Mouse (Mus musculus): ENCODE data around the gene Sntg2. TPM values are rescaled to one million over a fixed set of nuclear protein-coding genes. Genes with fewer than 3 reads are reported as not detected.

Gene Sntg2
- polyA plus RNA-seq, 1 experiment from 2014 or later = 0.74 TPM

GRCm38 (mm10) chr12:30202763-30203162 is 170.4 kb downstream of the Sntg2 start:
- whole genome bisulfite sequencing = 85% methylated on average over 1 of the region's 1 CpGs
- ATAC-seq (ENCODE audit: low FRiP score) (no peak), DNase-seq (ENCODE audit: low spot score, missing footprints) (no peak)
- Histone ChIP-seq H3K4me1 (ENCODE audit: control insufficient read depth, insufficient read depth, low read length) (no peaks in the 10 kb centered on the region), H3K9ac (ENCODE audit: low read length) (no peak overlapping the region), H3K4me2 (no peak overlapping the region), H3K36me3 (ENCODE audit: control insufficient read depth, insufficient read depth, low read length) (no peaks in the 10 kb centered on the region), H3K27ac (ENCODE audit: low read depth, low read length) (no peak overlapping the region), H3K4me3 (ENCODE audit: low read depth, low read length) (no peak overlapping the region), H3K9me3 (ENCODE audit: control insufficient read depth, low read length) (no peaks in the 10 kb centered on the region), H3K27me3 (ENCODE audit: control insufficient read depth, insufficient read depth, low read length) (no peaks in the 10 kb centered on the region; the same call in 1 of the 2 replicates)

- no peaks in the 10 kb centered on the region for H3K36me3 ChIP-seq (ENCODE audit: control insufficient read depth, insufficient read depth, low read length)
- ATAC-seq (ENCODE audit: low FRiP score) = no peak
- no peaks in the 10 kb centered on the region; the same call in 1 of the 2 replicates for H3K27me3 ChIP-seq (ENCODE audit: control insufficient read depth, insufficient read depth, low read length)
- no peak overlapping the region for H3K9ac ChIP-seq (ENCODE audit: low read length)
- no peak overlapping the region for H3K4me3 ChIP-seq (ENCODE audit: low read depth, low read length)
- no peaks in the 10 kb centered on the region for H3K9me3 ChIP-seq (ENCODE audit: control insufficient read depth, low read length)
- no peak for DNase-seq (ENCODE audit: low spot score, missing footprints)
- H3K4me2 ChIP-seq = no peak overlapping the region
- 82% methylated on average over 5 of the region's 5 CpGs for WGBS
- H3K4me1 ChIP-seq (ENCODE audit: control insufficient read depth, insufficient read depth, low read length) = no peaks in the 10 kb centered on the region
- no peak overlapping the region for H3K27ac ChIP-seq (ENCODE audit: low read depth, low read length)
Observed at GRCm38 (mm10) chr12:30201031-30201430, 172.1 kb downstream of the Sntg2 start.

DNA sequence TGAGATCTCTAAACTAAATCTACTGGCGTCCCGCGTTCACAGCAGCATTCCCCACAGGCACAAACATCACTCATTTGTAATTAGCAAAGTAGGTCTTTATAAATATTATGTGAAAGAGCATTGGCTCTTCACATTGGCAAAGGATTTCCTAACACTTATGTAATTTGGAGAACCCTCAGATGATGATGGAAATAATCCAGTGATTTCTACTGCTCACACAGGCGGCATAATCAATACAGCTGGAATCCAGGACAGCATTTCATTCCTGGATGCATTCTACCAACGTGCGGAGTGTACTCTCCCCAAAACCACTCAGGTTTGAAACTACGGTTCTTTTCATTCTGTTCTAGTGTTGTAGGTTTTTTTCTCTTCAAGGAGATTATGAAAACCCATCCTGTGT is 172.6 kb downstream of the Sntg2 start:
- Histone ChIP-seq H3K9ac (ENCODE audit: low read length) (no peak overlapping the region), H3K27ac (ENCODE audit: low read depth, low read length) (no peak overlapping the region), H3K36me3 (ENCODE audit: control insufficient read depth, insufficient read depth, low read length) (no peaks in the 10 kb centered on the region), H3K4me3 (ENCODE audit: low read depth, low read length) (no peak overlapping the region), H3K4me1 (ENCODE audit: control insufficient read depth, insufficient read depth, low read length) (no peaks in the 10 kb centered on the region), H3K9me3 (ENCODE audit: control insufficient read depth, low read length) (no peaks in the 10 kb centered on the region), H3K4me2 (no peak overlapping the region), H3K27me3 (ENCODE audit: control insufficient read depth, insufficient read depth, low read length) (no peaks in the 10 kb centered on the region; the same call in 1 of the 2 replicates)
- no peak for ATAC-seq (ENCODE audit: low FRiP score)
- 87% methylated on average over 7 of the region's 7 CpGs for WGBS
- no peak for DNase-seq (ENCODE audit: low spot score, missing footprints)

GRCm38 (mm10) chr12:30199735-30200134 is 173.4 kb downstream of the Sntg2 start:
- Histone ChIP-seq H3K4me3 (ENCODE audit: low read depth, low read length) (no peak overlapping the region), H3K9ac (ENCODE audit: low read length) (no peak overlapping the region), H3K4me1 (ENCODE audit: control insufficient read depth, insufficient read depth, low read length) (no peaks in the 10 kb centered on the region), H3K27ac (ENCODE audit: low read depth, low read length) (no peak overlapping the region), H3K27me3 (ENCODE audit: control insufficient read depth, insufficient read depth, low read length) (no peaks in the 10 kb centered on the region; the same call in 1 of the 2 replicates), H3K4me2 (no peak overlapping the region), H3K9me3 (ENCODE audit: control insufficient read depth, low read length) (no peaks in the 10 kb centered on the region), H3K36me3 (ENCODE audit: control insufficient read depth, insufficient read depth, low read length) (no peaks in the 10 kb centered on the region)
- ATAC-seq (ENCODE audit: low FRiP score) = no peak
- WGBS = 27% methylated on average over 2 of the region's 2 CpGs
- peak; percentile 87 for DNase-seq (ENCODE audit: low spot score, missing footprints)

- H3K9ac ChIP-seq (ENCODE audit: low read length) = no peak overlapping the region
- H3K27me3 ChIP-seq (ENCODE audit: control insufficient read depth, insufficient read depth, low read length) = no peaks in the 10 kb centered on the region; the same call in 1 of the 2 replicates
- H3K4me1 ChIP-seq (ENCODE audit: control insufficient read depth, insufficient read depth, low read length) = no peaks in the 10 kb centered on the region
- H3K27ac ChIP-seq (ENCODE audit: low read depth, low read length) = no peak overlapping the region
- ATAC-seq (ENCODE audit: low FRiP score) (no peak), DNase-seq (ENCODE audit: low spot score, missing footprints) (no peak)
- no peaks in the 10 kb centered on the region for H3K9me3 ChIP-seq (ENCODE audit: control insufficient read depth, low read length)
- H3K4me2 ChIP-seq = no peak overlapping the region
- H3K36me3 ChIP-seq (ENCODE audit: control insufficient read depth, insufficient read depth, low read length) = no peaks in the 10 kb centered on the region
- 82% methylated on average over 1 of the region's 1 CpGs for WGBS
- no peak overlapping the region for H3K4me3 ChIP-seq (ENCODE audit: low read depth, low read length)
Observed at GRCm38 (mm10) chr12:30198250-30198649, 174.9 kb downstream of the Sntg2 start.

DNA sequence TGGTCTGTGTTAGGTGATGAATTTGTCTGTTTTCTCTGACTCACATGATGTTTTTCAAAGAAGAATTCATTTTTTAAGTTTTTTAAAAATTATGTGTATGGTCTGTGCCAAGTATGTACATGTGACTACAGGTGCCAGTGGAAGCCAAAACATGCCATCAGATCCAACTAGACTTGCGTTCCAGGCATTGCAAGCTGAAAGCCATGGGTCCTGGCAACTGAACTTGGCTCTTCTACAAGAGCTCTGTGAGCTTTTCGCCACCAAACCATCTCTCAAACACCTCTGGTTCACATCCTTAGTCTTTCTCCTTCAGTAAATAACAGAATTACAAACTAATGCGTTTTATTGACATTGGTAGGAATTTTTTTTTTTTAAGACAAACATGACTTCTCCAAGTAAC is 191.5 kb downstream of the Sntg2 start:
- no peak for ATAC-seq (ENCODE audit: low FRiP score)

GRCm38 (mm10) chr12:30179623-30180022 is 193.6 kb downstream of the Sntg2 start:
- no peak for DNase-seq (ENCODE audit: low spot score, missing footprints)
- no peak for ATAC-seq (ENCODE audit: low FRiP score)
- no peak overlapping the region for H3K27ac ChIP-seq (ENCODE audit: low read depth, low read length)
- no peaks in the 10 kb centered on the region for H3K4me1 ChIP-seq (ENCODE audit: control insufficient read depth, insufficient read depth, low read length)
- H3K4me3 ChIP-seq (ENCODE audit: low read depth, low read length) = no peak overlapping the region
- H3K27me3 ChIP-seq (ENCODE audit: control insufficient read depth, insufficient read depth, low read length) = no peaks in the 10 kb centered on the region
- H3K9me3 ChIP-seq (ENCODE audit: control insufficient read depth, low read length) = no peaks in the 10 kb centered on the region
- 78% methylated on average over 1 of the region's 1 CpGs for WGBS
- H3K9ac ChIP-seq (ENCODE audit: low read length) = no peak overlapping the region
- no peaks in the 10 kb centered on the region for H3K36me3 ChIP-seq (ENCODE audit: control insufficient read depth, insufficient read depth, low read length)
- H3K4me2 ChIP-seq = no peak overlapping the region

More for the DNA sequence above, 191.5 kb downstream of the Sntg2 start:
- WGBS = 93% methylated on average over 3 of the region's 3 CpGs
- Histone ChIP-seq H3K27ac (ENCODE audit: low read depth, low read length) (no peak overlapping the region), H3K4me2 (no peak overlapping the region), H3K9me3 (ENCODE audit: control insufficient read depth, low read length) (no peaks in the 10 kb centered on the region), H3K27me3 (ENCODE audit: control insufficient read depth, insufficient read depth, low read length) (no peaks in the 10 kb centered on the region), H3K9ac (ENCODE audit: low read length) (no peak overlapping the region), H3K4me3 (ENCODE audit: low read depth, low read length) (no peak overlapping the region), H3K36me3 (ENCODE audit: control insufficient read depth, insufficient read depth, low read length) (no peaks in the 10 kb centered on the region), H3K4me1 (ENCODE audit: control insufficient read depth, insufficient read depth, low read length) (no peaks in the 10 kb centered on the region)
- no peak for DNase-seq (ENCODE audit: low spot score, missing footprints)

DNA sequence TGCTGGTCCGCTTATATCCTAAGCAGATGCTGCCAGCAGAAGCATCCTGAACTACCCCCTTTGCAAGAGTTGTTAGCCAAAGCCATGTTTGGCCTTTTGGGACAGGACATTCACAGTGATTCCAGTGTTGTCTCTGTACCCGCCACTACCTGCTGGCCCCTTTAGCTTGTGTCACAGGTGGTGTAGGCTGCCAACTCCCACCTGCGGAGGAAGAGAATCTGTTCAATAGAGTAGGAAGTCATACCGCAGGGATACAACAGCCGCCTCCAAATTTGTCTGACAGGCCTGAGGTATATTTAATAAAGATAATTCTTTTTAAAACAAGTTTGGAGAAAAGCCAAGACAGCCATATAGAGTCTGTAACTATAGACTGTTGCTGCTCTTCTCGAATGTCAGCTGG is 195.2 kb downstream of the Sntg2 start:
- Histone ChIP-seq H3K36me3 (ENCODE audit: control insufficient read depth, insufficient read depth, low read length) (no peaks in the 10 kb centered on the region), H3K9ac (ENCODE audit: low read length) (no peak overlapping the region), H3K4me2 (no peak overlapping the region), H3K4me1 (ENCODE audit: control insufficient read depth, insufficient read depth, low read length) (no peaks in the 10 kb centered on the region), H3K27me3 (ENCODE audit: control insufficient read depth, insufficient read depth, low read length) (no peaks in the 10 kb centered on the region), H3K4me3 (ENCODE audit: low read depth, low read length) (no peak overlapping the region), H3K9me3 (ENCODE audit: control insufficient read depth, low read length) (no peaks in the 10 kb centered on the region), H3K27ac (ENCODE audit: low read depth, low read length) (no peak overlapping the region)
- DNase-seq (ENCODE audit: low spot score, missing footprints) = no peak
- no peak for ATAC-seq (ENCODE audit: low FRiP score)
- WGBS = 90% methylated on average over 6 of the region's 6 CpGs

GRCm38 (mm10) chr12:30177529-30177928 is 195.6 kb downstream of the Sntg2 start:
- Histone ChIP-seq H3K27me3 (ENCODE audit: control insufficient read depth, insufficient read depth, low read length) (no peaks in the 10 kb centered on the region), H3K36me3 (ENCODE audit: control insufficient read depth, insufficient read depth, low read length) (no peaks in the 10 kb centered on the region), H3K9me3 (ENCODE audit: control insufficient read depth, low read length) (no peaks in the 10 kb centered on the region), H3K4me2 (no peak overlapping the region), H3K9ac (ENCODE audit: low read length) (no peak overlapping the region), H3K4me1 (ENCODE audit: control insufficient read depth, insufficient read depth, low read length) (no peaks in the 10 kb centered on the region), H3K27ac (ENCODE audit: low read depth, low read length) (no peak overlapping the region), H3K4me3 (ENCODE audit: low read depth, low read length) (no peak overlapping the region)
- DNase-seq (ENCODE audit: low spot score, missing footprints) = no peak
- 84% methylated on average over 2 of the region's 2 CpGs for WGBS
- no peak for ATAC-seq (ENCODE audit: low FRiP score)

- no peak for ATAC-seq (ENCODE audit: low FRiP score)
- WGBS = 84% methylated on average over 3 of the region's 3 CpGs
- H3K4me1 ChIP-seq (ENCODE audit: control insufficient read depth, insufficient read depth, low read length) = no peaks in the 10 kb centered on the region
- H3K27me3 ChIP-seq (ENCODE audit: control insufficient read depth, insufficient read depth, low read length) = no peaks in the 10 kb centered on the region
- no peak overlapping the region for H3K9ac ChIP-seq (ENCODE audit: low read length)
- no peak overlapping the region for H3K27ac ChIP-seq (ENCODE audit: low read depth, low read length)
- H3K4me2 ChIP-seq = no peak overlapping the region
- no peak for DNase-seq (ENCODE audit: low spot score, missing footprints)
- H3K36me3 ChIP-seq (ENCODE audit: control insufficient read depth, insufficient read depth, low read length) = no peaks in the 10 kb centered on the region
- no peaks in the 10 kb centered on the region for H3K9me3 ChIP-seq (ENCODE audit: control insufficient read depth, low read length)
- H3K4me3 ChIP-seq (ENCODE audit: low read depth, low read length) = no peak overlapping the region
Observed at GRCm38 (mm10) chr12:30168491-30168890, 204.7 kb downstream of the Sntg2 start.

All from midbrain, embryonic 11.5 days (tissue).